Mouse (Mus musculus) olfactory bulb, adult 2 months (tissue): ENCODE measurements around the gene Hivep3.

Source experiments
- CTCF ChIP-seq: fragments of 200-500 bp; IDR thresholded peaks from 2 replicates; pipeline ENCODE4 v1.5.1; 2012; ENCODE audit warnings: low read depth, mild to moderate bottlenecking, low read length, moderate library complexity; ENCODE audit not compliant: insufficient read depth
- POLR2A ChIP-seq: fragments of 200-500 bp; IDR thresholded peaks from 2 replicates; pipeline ENCODE4 v1.6.1; 2012; ENCODE audit warnings: mild to moderate bottlenecking, low read depth, low read length, moderate library complexity; ENCODE audit not compliant: insufficient read depth

DNA sequence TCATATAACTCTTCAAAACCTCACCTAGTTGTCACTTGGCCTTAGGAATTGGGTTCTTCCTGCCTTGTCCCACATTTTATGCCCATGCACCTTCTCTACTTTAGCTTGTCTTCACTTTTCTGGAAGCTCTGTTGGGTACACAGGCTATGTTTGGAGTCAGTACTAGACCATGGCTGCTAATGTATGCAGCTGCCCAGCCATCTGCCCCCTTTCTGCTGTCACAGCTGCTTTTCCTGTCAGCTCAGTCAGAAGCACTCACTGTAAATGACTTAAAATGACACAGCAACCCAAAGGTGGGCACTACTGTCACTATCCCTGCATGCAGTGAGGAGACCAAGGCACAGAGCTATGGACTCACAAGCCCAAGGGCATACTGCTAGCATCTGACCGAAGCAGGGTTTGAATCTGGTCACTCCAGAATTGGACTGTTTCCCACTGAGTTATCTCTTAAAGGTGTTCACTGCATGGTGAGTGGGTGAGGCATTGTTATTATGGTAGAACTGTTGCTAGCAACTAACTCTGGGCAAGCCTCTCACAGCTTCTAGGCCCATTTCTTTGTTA lies 104.0 kb downstream of the Hivep3 start:
- TF ChIP-seq CTCF (no peak), POLR2A (no peak)
